In the genomic region with DNA sequence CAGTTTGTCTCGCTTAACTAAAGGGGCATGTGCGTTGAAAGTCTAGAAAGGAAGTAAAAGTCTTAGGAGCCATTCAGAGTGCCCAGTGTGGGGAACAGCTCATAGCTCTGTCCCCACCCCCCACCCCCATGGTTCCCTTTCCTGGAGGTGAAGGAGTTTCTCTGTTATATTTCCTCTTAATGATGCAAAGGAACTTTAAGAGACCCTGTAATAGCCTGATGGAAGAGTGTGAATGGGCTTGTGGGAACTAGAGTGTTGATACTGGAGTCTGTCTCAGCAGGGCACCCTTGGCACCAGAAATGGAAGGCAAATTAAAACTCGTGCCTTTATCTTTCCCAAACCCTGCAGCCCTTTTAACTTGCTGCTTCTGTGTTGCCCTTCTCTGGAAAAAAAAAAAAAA, we compare ENCODE assay signal across 16 mouse cellular contexts. TPM values are rescaled to one million over a fixed set of nuclear protein-coding genes. Genes with fewer than 3 reads are reported as not detected.
DNase-seq lines count a peak whose midpoint lies in the region; ATAC-seq lines count a peak whose summit lies in the region.
"Had no signal": no experiment of that assay in that cellular context is flagged by ENCODE, and none has a peak within 500 bp of the region (broad histone marks: within the 10 kb centered on the region; RNA-seq: fewer than 3 reads in every experiment).

No protein-coding gene starts in this region.

- no peaks in the 10 kb centered on the region for H3K27me3 ChIP-seq in embryonic facial prominence, embryonic 13.5 days
- no peaks in the 10 kb centered on the region for H3K27me3 ChIP-seq in embryonic facial prominence, embryonic 10.5 days (replicated peaks; ENCODE audit: low read depth, poor library complexity, severe bottlenecking)
- H3K27me3 ChIP-seq in neural tube, embryonic 15.5 days (replicated peaks): no peaks in the 10 kb centered on the region
- no peaks in the 10 kb centered on the region for H3K27me3 ChIP-seq in limb, embryonic 10.5 days (ENCODE audit: low read depth, poor library complexity, severe bottlenecking)
- H3K27me3 ChIP-seq: intestine, embryonic 15.5 days had no signal

- 0 out of 2 replicates have a peak overlapping the region, but pooled peaks have one; percentile 1 for H3K4me2 ChIP-seq in embryonic facial prominence, embryonic 13.5 days
- H3K4me2 ChIP-seq in neural tube, embryonic 15.5 days: no peak overlapping the region
- H3K4me2 ChIP-seq: intestine, embryonic 15.5 days had no signal

- H3K9ac ChIP-seq in embryonic facial prominence, embryonic 13.5 days: no peak overlapping the region
- no peak overlapping the region for H3K9ac ChIP-seq in neural tube, embryonic 15.5 days (replicated peaks)
- H3K9ac ChIP-seq: intestine, embryonic 15.5 days had no signal

- H3K4me3 ChIP-seq in embryonic facial prominence, embryonic 13.5 days: no peak overlapping the region
- H3K4me3 ChIP-seq in embryonic facial prominence, embryonic 10.5 days: no peak overlapping the region
- H3K4me3 ChIP-seq in neural tube, embryonic 15.5 days (replicated peaks): no peak overlapping the region
- no peak overlapping the region for H3K4me3 ChIP-seq in limb, embryonic 10.5 days
- H3K4me3 ChIP-seq: intestine, embryonic 15.5 days had no signal

- no peaks in the 10 kb centered on the region for H3K9me3 ChIP-seq in embryonic facial prominence, embryonic 13.5 days
- H3K9me3 ChIP-seq in embryonic facial prominence, embryonic 10.5 days: no peaks in the 10 kb centered on the region
- no peaks in the 10 kb centered on the region for H3K9me3 ChIP-seq in neural tube, embryonic 15.5 days (replicated peaks)
- no peaks in the 10 kb centered on the region for H3K9me3 ChIP-seq in limb, embryonic 10.5 days (replicated peaks)
- H3K9me3 ChIP-seq: intestine, embryonic 15.5 days had no signal

- WGBS in embryonic facial prominence, embryonic 13.5 days: 18% methylated on average over 3 of the region's 3 CpGs
- WGBS in embryonic facial prominence, embryonic 10.5 days: 25% methylated on average over 3 of the region's 3 CpGs
- 19% methylated on average over 3 of the region's 3 CpGs for WGBS in neural tube, embryonic 15.5 days
- WGBS in limb, embryonic 10.5 days: 52% methylated on average over 3 of the region's 3 CpGs

- H3K27ac ChIP-seq in embryonic facial prominence, embryonic 13.5 days: peak overlapping the region; percentile 48; the same call in 1 of the 2 replicates
- H3K27ac ChIP-seq in embryonic facial prominence, embryonic 10.5 days (replicated peaks): no peak overlapping the region
- H3K27ac ChIP-seq in neural tube, embryonic 15.5 days (replicated peaks): peak overlapping the region; percentile 28; the same call in 1 of the 2 replicates
- peak overlapping the region; percentile 79 for H3K27ac ChIP-seq in limb, embryonic 10.5 days
- H3K27ac ChIP-seq: intestine, embryonic 15.5 days had no signal

- no peak for DNase-seq in embryonic facial prominence, embryonic 10.5 days (ENCODE audit: low spot score)
- DNase-seq in neural tube, embryonic 10.5 days (ENCODE audit: extremely low spot score, low spot score): no peak
- DNase-seq in limb, embryonic 10.5 days (ENCODE audit: low spot score): no peak
- no peak for DNase-seq in kidney, adult 11 months
- DNase-seq in retina, postnatal 1 day: no peak
- no peak for DNase-seq in adrenal gland, postnatal 4 days (ENCODE audit: low spot score in 2 of 2)
- DNase-seq: heart, postnatal 10 days; kidney, postnatal 4 days; lung, adult 2 months; thymus, adult 2 months had no signal

- H3K36me3 ChIP-seq in embryonic facial prominence, embryonic 13.5 days: peaks cover 29% of the 10 kb centered on the region
- H3K36me3 ChIP-seq in embryonic facial prominence, embryonic 10.5 days (replicated peaks): peaks cover 33% of the 10 kb centered on the region
- H3K36me3 ChIP-seq in neural tube, embryonic 15.5 days: peaks cover 20% of the 10 kb centered on the region
- peaks cover 34% of the 10 kb centered on the region for H3K36me3 ChIP-seq in limb, embryonic 10.5 days

- no peak for ATAC-seq in embryonic facial prominence, embryonic 13.5 days (ENCODE audit: insufficient number of reproducible peaks, insufficient read depth, low FRiP score, low TSS enrichment, low read depth)
- ATAC-seq in neural tube, embryonic 15.5 days (ENCODE audit: low FRiP score): no peak
- ATAC-seq: intestine, embryonic 15.5 days had no signal

- peaks cover 4% of the 10 kb centered on the region for H3K4me1 ChIP-seq in embryonic facial prominence, embryonic 13.5 days
- peaks cover 11% of the 10 kb centered on the region for H3K4me1 ChIP-seq in embryonic facial prominence, embryonic 10.5 days
- peaks cover 8% of the 10 kb centered on the region; the same call in 1 of the 2 replicates for H3K4me1 ChIP-seq in neural tube, embryonic 15.5 days
- peaks cover 15% of the 10 kb centered on the region for H3K4me1 ChIP-seq in limb, embryonic 10.5 days
- H3K4me1 ChIP-seq: intestine, embryonic 15.5 days had no signal

RNA-seq across cellular contexts. Expression of a gene that starts 13.2 kb away (rescaled TPM):
- 65.4 and 65.6 TPM in 2 replicates for polyA plus RNA-seq in embryonic facial prominence, embryonic 13.5 days (2015; fragmentation: Nextera tagmentation; extraction: Ambion mirVana)
- polyA plus RNA-seq in embryonic facial prominence, embryonic 10.5 days (2016; fragmentation: Nextera tagmentation; extraction: Ambion mirVana): 67.5 TPM in 2 replicates
- polyA plus RNA-seq in neural tube, embryonic 15.5 days (2015; fragmentation: Nextera tagmentation; extraction: Ambion mirVana): 92.7 and 103 TPM in 2 replicates
- 67.1 and 78.4 TPM in 2 replicates for polyA plus RNA-seq in limb, embryonic 10.5 days (2016; fragmentation: Nextera tagmentation; extraction: Ambion mirVana)
- 10 to 100 TPM; 44.7 to 44.8 TPM for total RNA-seq in adrenal gland, postnatal 4 days (2021)

RNA-seq across cellular contexts. Expression of a gene that starts 19.8 kb away (rescaled TPM):
- 56.5 TPM in 2 replicates for polyA plus RNA-seq in embryonic facial prominence, embryonic 13.5 days (2015; fragmentation: Nextera tagmentation; extraction: Ambion mirVana)
- 53.2 and 54.5 TPM in 2 replicates for polyA plus RNA-seq in embryonic facial prominence, embryonic 10.5 days (2016; fragmentation: Nextera tagmentation; extraction: Ambion mirVana)
- polyA plus RNA-seq in neural tube, embryonic 15.5 days (2015; fragmentation: Nextera tagmentation; extraction: Ambion mirVana): 37.9 and 40.0 TPM in 2 replicates
- 55.1 and 55.4 TPM in 2 replicates for polyA plus RNA-seq in limb, embryonic 10.5 days (2016; fragmentation: Nextera tagmentation; extraction: Ambion mirVana)
- total RNA-seq in adrenal gland, postnatal 4 days (2021): 10 to 100 TPM; 35.3 to 37.4 TPM

RNA-seq across cellular contexts. Expression of a gene that starts 19.9 kb away (rescaled TPM):
- polyA plus RNA-seq in embryonic facial prominence, embryonic 13.5 days (2015; fragmentation: Nextera tagmentation; extraction: Ambion mirVana): 9.2 and 10.2 TPM in 2 replicates
- 14.5 and 15.0 TPM in 2 replicates for polyA plus RNA-seq in embryonic facial prominence, embryonic 10.5 days (2016; fragmentation: Nextera tagmentation; extraction: Ambion mirVana)
- 5.8 and 9.0 TPM in 2 replicates for polyA plus RNA-seq in neural tube, embryonic 15.5 days (2015; fragmentation: Nextera tagmentation; extraction: Ambion mirVana)
- 16.1 and 16.8 TPM in 2 replicates for polyA plus RNA-seq in limb, embryonic 10.5 days (2016; fragmentation: Nextera tagmentation; extraction: Ambion mirVana)
- 10 to 100 TPM; 10.1 to 12.3 TPM for total RNA-seq in adrenal gland, postnatal 4 days (2021)

RNA-seq across cellular contexts. Expression of a gene that starts 27.7 kb away (rescaled TPM):
- polyA plus RNA-seq in embryonic facial prominence, embryonic 13.5 days (2015; fragmentation: Nextera tagmentation; extraction: Ambion mirVana): 0.37 TPM in 1 of 2 replicates, not detected in the other
- polyA plus RNA-seq in embryonic facial prominence, embryonic 10.5 days (2016; fragmentation: Nextera tagmentation; extraction: Ambion mirVana): 0.26 and 0.77 TPM in 2 replicates
- not detected in 2 replicates for polyA plus RNA-seq in neural tube, embryonic 15.5 days (2015; fragmentation: Nextera tagmentation; extraction: Ambion mirVana)
- 0.26 and 0.83 TPM in 2 replicates for polyA plus RNA-seq in limb, embryonic 10.5 days (2016; fragmentation: Nextera tagmentation; extraction: Ambion mirVana)
- not detected for total RNA-seq in adrenal gland, postnatal 4 days (2021)
- total RNA-seq: gastrocnemius, postnatal 4 days; heart, postnatal 10 days; left cerebral cortex, postnatal 10 days had no signal
- polyA plus RNA-seq: cortical plate, adult 2 months; intestine, embryonic 15.5 days; lung, adult 2 months; thymus, adult 2 months had no signal

RNA-seq across cellular contexts. Expression of a gene that starts 50.1 kb away (rescaled TPM):
- 0.52 TPM in 1 of 2 replicates, not detected in the other for polyA plus RNA-seq in embryonic facial prominence, embryonic 13.5 days (2015; fragmentation: Nextera tagmentation; extraction: Ambion mirVana)
- polyA plus RNA-seq in embryonic facial prominence, embryonic 10.5 days (2016; fragmentation: Nextera tagmentation; extraction: Ambion mirVana): not detected in 2 replicates
- polyA plus RNA-seq in neural tube, embryonic 15.5 days (2015; fragmentation: Nextera tagmentation; extraction: Ambion mirVana): 1.1 TPM in 1 of 2 replicates, not detected in the other
- not detected in 2 replicates for polyA plus RNA-seq in limb, embryonic 10.5 days (2016; fragmentation: Nextera tagmentation; extraction: Ambion mirVana)
- total RNA-seq in adrenal gland, postnatal 4 days (2021): 10 to 100 TPM; 12.6 to 19.8 TPM
